Mouse (Mus musculus): ENCODE data around the gene Nos1.
A peak's percentile ranks its signal among the peaks of the same experiment; 100 is the strongest.

Gene Nos1

GRCm38 (mm10) chr5:117997434-117997970 is 216.7 kb downstream of the Nos1 start:
- DNase-seq (ENCODE audit: low spot score in 2 of 2): no peak

GRCm38 (mm10) chr5:117999061-117999460 is 218.2 kb downstream of the Nos1 start:
- no peak for DNase-seq (ENCODE audit: low spot score in 2 of 2)

GRCm38 (mm10) chr5:117999584-117999983 is 218.8 kb downstream of the Nos1 start:
- no peak for DNase-seq (ENCODE audit: low spot score in 2 of 2)

GRCm38 (mm10) chr5:118002059-118002458 is 221.2 kb downstream of the Nos1 start:
- peak; percentile 26 to 65 for DNase-seq (ENCODE audit: low spot score in 2 of 2)

- DNase-seq (ENCODE audit: low spot score in 2 of 2): peak; percentile 23 to 77
Measured at GRCm38 (mm10) chr5:118004619-118005018, 223.8 kb downstream of the Nos1 start.

GRCm38 (mm10) chr5:118005728-118006127 is 224.9 kb downstream of the Nos1 start:
- DNase-seq (ENCODE audit: low spot score in 2 of 2): no peak

GRCm38 (mm10) chr5:118008344-118008743 is 227.5 kb downstream of the Nos1 start:
- DNase-seq (ENCODE audit: low spot score in 2 of 2): no peak

Measured in thymus, postnatal 10 days (tissue).